Mouse (Mus musculus) urinary bladder, adult 2 months (tissue): ENCODE results near the gene Tnxb. TPM values are rescaled to one million over a fixed set of nuclear protein-coding genes. Genes with fewer than 3 reads are reported as not detected.
A peak's percentile ranks its signal among the peaks of the same experiment; 100 is the strongest.

Experiments used
- DNase-seq: peaks from one replicate; pipeline ENCODE4 v3.0.0; 2022; ENCODE audit warnings: low spot score
- polyA plus RNA-seq: library from polyadenylated mRNA; depleted of rRNA; stranded (reverse); fragments of >200 nt; gene quantifications from 2 replicates; pipeline ENCODE4 v1.2.3, GENCODE M21; 2012

Tnxb gene
- polyA plus RNA-seq, 1 experiment: 74.4 TPM

DNA sequence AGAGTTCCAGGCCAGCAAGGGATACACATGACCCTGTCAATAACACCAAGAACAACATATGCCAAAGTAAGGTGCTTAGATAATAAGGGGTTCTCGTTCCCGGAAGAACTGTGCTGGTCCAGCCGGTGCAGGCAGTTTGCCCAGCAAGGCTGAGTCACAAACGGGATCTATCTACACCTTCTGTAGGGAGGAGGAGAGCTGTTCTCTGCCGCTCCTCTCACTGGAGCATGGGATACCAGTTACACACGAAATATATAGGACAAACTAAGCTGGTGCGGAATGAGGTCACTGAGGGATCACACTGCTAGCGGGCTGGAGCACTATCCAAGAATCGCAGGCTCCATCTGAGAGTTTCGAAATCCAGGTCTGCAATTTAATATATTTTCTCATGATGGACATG is 26.4 kb upstream of the Tnxb start:
- DNase-seq: no peak

DNA sequence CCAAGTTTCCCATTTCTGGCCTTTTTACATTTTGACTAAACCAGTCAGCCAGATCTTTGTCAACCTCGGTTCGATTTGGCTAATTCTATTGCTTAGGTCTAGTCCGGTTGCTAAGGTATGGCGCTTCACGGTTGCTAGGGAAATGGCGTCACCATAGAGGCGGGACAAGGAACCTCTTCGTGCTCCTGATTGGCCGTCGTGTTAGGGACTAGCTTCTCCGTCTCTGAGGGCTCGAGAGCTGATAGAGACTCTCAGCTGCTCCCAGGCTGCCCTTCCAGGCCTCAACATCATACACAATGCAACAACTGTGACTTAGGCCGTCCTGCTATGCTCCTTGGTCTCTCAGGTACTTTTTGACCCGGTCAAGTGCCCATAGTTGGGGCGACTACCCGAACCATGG is 25.7 kb upstream of the Tnxb start, which contains the start of gene Fkbpl:
Gene Fkbpl, plus strand, starts transcription at position 157 of the 400 bp plus-strand sequence.
- peak; percentile 67 for DNase-seq

DNA sequence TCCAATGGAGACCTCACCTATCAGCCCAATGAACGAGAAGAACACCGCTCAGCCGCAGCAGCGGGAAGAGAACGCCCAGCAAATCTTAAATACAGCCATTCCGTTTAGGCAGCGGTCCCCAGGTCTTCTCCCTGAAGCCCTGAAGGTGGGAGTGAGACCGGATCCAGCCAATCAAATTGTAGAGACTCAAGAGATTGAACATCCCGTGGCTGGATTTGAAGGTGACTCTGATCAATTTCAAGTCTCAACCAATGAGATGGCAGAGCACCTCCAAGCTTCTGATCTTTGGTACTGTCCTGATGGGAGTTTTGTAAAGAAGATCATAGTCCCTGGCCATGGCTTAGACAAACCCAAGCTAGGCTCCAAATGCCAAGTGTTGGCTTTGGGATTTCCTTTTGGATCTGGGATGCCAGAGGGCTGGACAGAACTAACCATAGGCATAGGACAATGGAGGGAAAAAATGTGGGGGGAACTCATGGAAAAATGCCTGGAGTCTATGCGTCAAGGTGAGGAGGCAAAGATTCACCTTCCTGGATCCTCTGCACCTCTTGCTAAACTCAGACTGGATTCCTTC is 25.0 kb upstream of the Tnxb start:
- no peak for DNase-seq

DNA sequence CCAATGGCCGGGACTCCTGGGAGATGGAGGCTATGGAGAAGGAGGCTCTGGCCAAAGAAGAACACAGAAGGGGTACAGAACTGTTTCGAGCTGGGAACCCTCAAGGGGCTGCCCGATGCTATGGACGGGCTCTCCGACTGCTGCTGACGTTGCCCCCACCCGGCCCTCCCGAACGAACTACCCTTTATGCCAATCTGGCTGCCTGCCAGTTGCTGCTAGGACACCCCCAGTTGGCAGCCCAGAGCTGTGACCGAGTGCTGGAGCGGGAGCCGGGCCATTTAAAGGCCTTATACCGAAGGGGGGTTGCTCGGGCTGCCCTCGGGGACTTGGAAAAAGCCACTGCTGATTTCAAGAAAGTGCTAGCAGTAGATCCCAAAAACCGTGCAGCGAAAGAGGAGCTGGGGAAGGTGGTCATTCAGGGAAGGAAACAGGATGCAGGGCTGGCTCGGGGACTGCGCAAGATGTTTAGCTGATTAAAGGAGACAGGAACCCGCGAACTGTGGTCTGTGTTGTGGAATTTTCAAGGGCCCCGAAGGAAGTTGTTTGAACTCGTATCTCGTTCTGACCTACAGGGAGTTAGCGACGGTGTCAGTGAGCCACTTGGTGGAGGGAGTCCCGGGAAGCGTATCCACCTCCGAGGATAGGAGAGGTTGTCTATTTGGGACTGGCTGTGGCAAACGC is 24.4 kb upstream of the Tnxb start:
- no peak for DNase-seq

DNA sequence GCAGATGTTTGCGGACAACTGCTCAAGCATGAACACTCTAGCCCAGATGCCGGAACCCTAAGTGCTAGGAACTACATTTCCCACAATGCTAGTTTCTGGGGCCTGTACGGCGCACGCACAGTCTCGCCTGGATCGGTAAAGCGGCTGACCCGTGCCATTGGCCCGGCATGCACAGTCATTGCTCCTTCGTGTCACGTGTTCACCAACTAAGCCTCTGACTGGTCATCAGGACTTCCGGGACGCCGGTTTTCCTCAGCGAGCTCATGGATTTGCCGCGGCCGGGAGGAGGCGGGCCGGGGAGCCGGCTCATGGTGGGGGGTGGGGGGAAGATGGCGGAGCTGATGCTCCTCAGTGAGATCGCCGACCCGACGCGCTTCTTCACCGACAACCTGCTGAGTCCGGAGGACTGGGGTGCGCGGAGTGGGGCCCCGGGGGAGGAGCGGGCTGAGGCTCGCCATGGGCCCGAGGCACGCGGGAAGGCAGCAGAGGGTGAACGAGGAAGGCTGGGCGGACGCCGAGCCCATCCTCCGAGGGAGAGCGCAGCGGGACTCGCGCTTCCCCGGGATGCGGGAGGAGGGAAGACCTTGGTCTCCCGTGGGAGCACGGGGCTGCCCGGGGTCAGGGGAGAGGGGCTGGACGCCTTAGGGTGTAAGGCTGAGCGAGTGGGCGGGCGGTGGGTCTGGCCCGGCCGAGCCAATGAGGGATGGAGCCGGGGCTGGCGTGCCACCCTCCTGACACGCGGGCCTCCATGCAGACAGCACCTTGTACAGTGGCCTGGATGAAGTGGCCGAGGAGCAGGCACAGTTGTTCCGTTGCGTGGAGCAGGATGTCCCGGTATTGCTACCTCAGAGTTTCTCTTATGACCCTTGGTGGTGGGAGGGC is 23.2 kb upstream of the Tnxb start, which contains the start of gene Atf6b:
Gene Atf6b, plus strand, starts transcription at position 241 of the 882 bp plus-strand sequence.
- peak; percentile 79 for DNase-seq

DNA sequence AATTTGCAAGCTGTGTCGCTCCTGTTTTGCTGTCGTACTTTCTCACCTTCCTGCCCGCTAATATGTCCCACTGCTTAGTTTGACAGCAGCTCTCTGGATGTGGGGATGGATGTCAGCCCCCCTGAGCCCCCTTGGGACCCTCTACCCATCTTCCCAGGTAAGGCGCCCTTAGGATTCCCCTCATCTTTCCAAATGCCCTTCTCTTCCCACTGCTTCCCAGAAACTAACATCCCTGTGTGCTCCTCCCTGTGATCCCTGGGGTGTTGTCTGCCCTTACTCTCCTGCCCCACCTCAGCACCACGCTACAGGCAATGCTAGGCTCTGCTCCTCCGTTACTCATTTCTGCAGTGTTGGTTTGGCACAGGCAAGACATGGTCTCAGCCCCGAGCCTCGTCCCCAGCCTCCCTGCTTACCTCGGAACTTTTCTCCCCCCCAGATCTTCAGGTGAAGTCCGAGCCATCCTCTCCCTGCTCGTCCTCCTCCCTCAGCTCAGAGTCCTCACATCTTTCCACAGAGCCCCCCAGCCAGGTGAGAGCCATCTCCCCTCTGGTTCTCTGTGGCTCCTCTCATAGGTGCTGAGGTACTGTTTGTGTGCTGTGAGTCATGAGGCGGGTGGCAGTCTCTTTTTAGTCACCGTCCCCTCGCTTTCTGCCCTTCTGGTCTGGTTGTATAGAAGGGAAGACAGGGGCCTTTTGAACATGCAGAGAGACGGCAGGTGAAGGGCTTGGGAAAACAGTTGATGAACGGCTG is 22.0 kb upstream of the Tnxb start:
- DNase-seq: no peak

DNA sequence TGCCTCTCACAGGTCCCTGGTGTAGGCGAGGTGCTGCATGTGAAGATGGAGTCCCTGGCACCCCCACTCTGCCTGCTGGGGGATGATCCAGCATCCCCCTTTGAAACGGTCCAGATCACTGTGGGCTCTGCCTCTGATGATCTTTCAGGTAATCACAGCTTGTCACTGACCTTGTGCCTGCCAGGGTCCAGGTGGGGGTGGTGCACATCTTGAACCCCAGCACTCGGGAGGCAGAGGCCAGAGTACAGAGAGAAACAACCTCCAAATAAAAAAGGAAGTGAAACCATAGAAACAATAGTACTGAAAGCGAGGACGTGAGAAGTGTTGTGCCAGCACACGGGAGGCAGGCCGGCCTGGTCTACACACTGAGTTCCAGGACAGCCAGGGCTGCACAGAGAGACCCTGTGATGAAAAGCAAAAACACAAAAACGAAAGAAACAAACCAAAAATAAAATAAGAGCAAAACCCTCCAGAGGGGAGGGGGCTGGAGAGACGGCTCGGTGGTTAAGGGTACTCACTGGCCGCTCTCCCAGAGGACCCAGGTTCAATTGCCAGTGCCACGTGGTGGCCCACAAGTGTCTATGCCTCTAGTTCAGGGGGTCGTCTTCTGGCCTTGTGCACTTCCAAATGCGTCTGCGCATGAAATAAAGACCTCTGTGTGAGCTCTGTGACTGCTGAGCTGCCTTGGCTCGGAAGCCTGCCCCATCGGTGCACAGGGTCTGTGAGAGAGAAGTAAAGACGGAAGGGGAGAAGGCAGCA is 21.1 kb upstream of the Tnxb start:
- no peak for DNase-seq

DNA sequence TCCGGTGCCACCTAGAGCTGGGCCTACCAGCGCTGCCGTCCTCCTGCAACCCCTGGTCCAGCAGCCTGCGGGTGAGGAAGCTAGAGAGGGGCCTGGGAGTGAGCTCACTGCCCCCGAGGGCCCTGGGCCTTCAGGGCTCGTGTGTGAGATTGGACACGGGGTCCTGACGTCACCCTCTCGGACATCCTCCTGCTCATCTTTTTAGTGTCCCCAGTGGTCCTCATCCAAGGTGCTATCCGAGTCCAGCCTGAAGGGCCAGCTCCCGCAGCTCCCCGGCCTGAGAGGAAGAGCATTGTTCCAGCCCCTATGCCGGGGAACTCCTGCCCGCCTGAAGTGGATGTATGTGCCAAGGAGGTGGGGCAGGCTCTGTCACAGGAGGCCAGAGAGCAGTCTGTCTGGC is 19.6 kb upstream of the Tnxb start:
- DNase-seq: no peak

DNA sequence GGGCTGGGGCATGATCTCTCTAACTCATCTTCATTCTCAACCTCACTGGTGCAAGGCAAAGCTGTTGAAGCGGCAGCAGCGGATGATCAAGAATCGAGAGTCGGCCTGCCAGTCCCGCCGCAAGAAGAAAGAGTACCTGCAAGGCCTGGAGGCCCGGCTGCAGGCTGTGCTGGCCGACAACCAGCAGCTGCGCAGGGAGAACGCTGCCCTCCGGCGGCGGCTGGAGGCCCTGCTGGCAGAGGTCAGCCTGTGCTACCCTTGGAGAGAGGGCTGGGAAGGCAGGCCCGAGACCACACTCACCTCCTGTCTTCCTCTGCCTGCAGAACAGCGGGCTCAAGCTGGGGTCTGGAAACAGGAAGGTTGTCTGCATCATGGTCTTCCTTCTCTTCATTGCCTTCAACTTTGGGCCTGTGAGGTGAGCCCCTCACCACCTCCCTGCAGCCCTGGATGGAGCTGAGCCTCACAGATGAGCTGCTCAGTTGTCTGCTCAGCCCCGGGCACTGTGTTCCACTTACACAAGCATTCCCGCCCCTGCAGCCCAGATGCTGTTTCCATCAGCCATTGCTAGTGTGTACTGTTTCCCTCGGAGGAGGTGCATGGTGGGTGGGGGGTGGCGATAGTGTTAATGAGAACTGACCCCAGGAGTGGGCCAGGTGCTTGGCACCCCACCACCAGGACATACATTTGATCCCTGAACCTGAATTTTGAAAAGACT is 18.7 kb upstream of the Tnxb start:
- no peak for DNase-seq

DNA sequence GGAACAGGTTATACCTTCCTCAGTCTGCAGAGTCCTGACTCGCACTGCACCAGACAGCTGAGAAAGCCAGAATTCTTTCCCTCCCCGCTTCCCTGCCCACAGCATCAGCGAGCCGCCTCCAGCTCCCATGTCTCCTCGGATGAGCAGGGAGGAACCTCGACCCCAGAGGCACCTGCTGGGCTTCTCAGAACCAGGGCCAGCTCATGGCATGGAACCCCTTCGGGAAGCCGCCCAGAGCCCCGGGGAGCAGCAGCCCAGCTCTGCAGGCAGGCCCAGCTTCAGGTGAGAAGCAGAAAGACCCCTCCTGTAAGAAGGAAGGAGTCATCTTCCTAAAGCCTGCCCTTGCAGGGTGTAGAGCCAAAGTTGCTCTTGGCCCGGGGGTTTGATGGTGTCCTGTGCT is 17.8 kb upstream of the Tnxb start:
- DNase-seq: no peak

DNA sequence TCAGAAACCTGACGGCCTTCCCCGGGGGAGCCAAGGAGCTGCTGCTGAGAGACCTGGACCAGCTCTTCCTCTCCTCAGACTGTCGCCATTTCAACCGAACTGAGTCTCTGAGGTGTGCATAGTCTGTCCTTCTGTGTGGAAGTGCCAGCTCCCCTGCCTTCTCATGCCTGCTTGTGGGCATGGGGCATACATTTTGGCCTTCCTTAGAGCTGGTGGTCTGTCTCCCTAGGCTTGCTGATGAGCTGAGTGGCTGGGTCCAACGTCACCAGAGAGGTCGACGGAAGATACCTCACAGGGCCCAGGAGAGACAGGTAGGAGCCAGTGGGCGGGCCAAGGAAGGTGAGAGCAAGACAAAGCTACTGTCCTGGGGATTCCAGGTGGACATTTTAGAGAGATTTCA is 17.4 kb upstream of the Tnxb start:
- no peak for DNase-seq

DNA sequence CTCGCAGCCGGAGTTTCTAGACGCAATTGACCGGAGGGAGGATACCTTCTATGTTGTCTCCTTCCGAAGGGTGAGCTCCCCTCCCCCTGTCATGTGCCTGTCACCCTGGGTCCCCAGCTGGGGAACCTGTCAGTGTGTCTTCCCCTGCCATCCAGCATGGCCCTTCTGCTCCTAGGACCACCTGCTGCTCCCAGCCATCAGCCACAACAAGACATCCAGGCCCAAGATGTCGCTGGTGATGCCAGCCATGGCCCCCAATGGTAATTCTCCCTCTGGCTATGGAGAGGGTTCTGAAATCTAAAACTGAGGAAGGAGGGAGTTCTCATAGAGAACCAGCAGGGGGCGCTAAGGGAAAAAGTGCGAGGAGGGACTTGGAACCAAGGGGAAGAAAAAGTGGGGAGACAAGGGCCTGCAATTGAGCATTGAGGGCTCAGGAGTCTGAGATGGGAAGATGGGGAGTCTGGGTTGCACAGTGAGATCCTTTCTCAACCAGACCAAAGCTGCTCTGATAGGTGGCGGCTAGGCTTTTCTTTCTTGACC is 16.5 kb upstream of the Tnxb start:
- no peak for DNase-seq

DNA sequence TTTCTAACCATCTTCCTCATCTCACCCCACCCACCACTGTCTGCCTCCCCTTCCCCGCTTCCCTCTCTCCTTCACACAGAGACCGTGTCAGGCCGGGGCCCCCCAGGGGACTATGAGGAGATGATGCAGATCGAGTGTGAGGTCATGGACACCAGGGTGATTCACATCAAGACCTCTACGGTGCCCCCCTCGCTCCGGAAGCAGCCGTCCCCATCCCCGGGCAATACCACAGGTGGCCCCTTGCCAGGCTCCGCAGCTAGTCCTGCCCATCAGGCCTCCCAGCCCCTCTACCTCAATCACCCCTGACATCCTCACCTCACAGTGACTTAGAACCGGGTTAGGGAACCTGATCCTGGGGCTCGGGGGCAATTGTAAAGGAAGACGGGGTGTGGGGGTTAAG is 15.9 kb upstream of the Tnxb start:
- no peak for DNase-seq

DNA sequence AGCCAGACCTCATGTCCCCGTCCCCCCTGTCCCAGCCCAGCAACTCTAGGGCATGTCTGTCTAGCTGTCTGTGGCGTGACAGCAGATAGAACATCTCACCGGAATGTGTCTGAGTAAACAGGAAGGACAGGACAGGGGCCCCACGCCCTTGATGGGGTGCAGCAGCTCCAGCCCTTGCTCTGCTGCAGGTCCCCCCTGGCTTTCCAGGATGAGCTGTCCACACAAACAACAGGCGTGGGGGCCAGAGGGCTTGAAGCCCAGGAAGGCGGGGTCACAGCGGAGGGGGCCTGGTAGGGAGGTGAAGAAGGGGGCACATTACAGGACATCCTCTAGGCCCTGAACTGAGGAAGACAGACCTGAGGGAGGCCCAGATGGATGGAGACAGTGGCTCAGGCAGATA is 15.2 kb upstream of the Tnxb start:
- DNase-seq: no peak

DNA sequence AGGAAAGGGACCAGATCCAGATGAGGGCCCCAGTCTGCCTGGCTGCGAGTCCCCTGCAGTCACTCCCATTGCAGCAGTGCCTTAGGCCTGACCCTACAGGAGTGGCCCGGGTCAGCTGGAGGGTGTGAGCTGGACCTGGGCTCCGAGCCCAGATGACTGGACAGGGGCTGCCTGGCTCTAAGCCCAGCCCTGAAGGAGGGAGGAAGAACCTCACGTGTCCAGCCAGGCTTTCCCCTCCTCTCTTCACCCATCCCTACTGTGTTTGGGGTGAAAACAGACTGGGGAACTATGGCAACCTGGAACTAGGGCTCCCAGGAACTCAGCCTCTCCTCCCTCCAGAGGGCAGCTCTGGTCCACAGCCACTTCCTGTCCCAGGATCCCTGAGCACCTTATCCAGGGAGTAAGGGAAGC is 14.7 kb upstream of the Tnxb start:
- no peak for DNase-seq

DNA sequence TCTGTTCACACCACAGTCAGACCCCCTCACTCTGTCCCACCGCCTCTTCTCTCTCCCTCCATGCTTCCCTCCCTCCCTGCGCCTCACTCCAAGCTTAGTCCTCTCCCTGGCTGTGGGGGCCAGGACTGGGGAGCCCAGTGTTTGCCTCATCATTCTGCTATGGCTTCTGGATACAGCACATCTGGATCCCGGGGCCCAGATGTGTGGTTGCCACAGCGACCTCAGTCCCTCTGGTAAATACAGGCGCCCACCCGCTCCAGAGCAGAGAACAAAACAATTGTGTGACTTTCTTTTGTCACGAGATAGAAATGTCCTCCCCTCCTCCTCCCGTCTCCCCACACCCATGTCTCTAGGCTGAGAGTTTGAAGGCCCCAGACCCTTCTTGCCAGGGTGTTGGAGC is 13.7 kb upstream of the Tnxb start:
- DNase-seq: no peak

DNA sequence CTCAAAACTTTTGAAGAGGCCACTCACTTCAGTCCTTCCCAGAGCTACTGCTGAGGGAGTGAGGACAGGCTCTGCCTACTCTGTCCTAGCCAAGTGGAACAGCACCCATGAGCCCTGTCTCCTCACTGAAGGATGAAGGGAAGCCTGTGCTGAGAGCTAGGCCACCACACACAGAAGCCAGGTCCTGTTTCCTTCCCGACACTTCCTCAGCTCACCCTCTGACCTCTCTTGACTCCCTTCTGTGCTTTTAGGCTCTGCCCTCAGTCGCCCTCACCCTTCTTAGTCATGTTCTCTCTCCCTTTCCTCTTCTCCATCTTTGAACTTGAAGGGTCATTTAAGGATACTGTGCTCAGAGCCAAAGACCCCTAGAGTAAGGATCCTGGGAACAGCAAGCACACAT is 13.1 kb upstream of the Tnxb start:
- DNase-seq: no peak

DNA sequence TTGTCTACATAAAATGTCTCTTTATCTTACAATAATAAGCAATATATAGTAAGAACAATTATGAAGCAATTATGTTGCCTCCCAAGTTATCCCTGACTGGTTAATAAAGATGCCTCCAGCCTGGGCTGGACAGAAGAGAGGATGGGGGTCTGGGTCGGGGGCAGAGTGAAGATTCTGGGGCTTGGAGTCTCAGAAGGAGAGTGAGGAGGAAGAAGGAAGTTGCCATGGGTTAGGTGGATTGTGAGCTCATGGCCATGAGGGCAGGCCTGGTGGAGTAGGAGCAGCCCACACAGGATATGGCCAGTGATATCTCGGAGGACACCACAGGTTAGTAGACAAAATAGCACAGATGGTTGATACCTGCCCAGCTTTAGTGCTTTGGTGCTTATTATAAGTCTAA is 12.2 kb upstream of the Tnxb start:
- DNase-seq: no peak

DNA sequence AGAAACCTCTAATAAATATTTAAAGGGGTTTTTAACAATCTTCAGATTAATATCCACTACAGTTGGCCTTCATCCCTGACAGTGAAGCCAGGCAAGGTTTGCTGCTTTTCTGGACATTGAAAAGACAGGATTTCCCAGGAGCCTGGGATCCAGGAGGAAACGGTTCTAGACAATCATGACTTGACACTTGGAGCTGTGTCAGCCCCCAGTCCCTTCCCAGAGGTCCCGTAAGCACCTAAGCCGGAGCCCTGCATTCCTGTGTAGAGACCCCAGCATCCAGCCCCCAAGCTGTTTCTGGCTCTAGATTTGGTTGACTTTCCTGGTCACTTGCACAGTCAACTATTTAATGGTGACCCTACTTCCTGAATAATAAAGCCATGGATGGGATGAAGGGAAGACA is 11.7 kb upstream of the Tnxb start:
- DNase-seq: no peak

DNA sequence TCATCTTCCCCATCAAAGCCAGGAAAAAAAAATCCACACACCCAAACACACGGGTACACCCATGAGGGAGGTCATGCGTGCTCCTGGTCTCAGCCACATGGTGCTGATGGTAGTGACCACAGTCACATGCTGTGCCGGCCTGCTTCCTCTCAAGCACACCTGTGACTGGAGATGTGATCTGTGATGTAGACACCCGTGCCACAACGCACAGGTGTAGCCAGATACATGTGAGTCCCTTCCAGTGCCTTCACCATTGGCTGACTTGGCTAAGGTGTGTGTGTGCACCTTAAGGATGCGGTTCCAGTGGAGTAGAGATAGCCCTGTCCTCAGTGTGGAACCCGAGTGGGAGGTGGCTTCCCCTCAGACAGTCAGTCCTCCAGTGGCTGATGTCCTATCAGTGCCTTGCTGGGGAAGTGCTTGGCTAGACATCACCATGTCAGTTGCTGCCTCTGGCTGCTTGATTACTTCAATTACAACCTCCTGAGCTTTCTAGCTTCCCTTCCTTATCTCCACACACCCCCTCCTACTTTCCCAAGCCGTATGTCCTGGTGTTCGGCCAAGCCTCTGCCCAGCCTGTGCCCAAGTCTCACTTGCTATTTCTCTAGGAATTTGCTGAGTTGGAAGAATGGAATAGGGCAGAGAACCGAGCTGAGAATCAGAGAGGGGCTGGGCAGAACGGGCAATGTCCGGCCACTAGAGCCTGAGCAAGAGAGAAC is 11.0 kb upstream of the Tnxb start:
- DNase-seq: no peak
